16 mouse cellular contexts compared by ENCODE assay signal in the genomic region with DNA sequence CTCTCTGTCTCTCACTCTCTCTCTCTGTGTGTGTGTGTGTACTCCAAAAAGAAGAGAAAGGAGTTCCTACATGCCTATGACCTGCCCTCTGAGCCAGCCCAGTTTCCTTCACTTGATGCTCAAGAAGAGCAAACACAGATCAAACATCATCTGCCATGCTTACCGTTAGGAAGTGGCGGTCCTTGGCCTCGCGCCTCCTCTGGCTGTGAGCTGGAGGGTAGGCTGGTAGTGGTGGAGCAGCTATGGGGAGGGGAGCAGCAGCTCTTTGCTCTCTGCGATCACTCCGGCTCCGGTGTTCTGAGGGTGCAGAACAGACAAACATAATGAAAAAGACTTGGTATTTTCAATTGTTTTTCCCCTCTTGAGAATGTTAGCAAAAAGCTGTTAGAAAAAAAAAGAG.
"Had no signal": no experiment of that assay in that cellular context is flagged by ENCODE, and none has a peak within 500 bp of the region (broad histone marks: within the 10 kb centered on the region; RNA-seq: fewer than 3 reads in every experiment).

No protein-coding gene starts in this region.

- DNase-seq: heart, postnatal 10 days; heart, postnatal 14 days; heart, postnatal 36 days; heart, postnatal 4 days; kidney, adult 11 months; kidney, adult 18-20 months; kidney, adult 2 months; kidney, adult 8-10 months; kidney, adult 9 months; kidney, postnatal 10 days; kidney, postnatal 14 days; kidney, postnatal 25 days; kidney, postnatal 36 days; kidney, postnatal 4 days; layer of hippocampus, adult 9-11 months; layer of hippocampus, postnatal 36 days had no signal
